Mouse (Mus musculus): ENCODE measurements around the gene Bpifb4. TPM values are rescaled to one million over a fixed set of nuclear protein-coding genes. Genes with fewer than 3 reads are reported as not detected.

Gene Bpifb4
- total and polyA plus RNA-seq, 3 experiments: not detected

GRCm38 (mm10) chr2:154004456-154004855 lies 66.4 kb downstream of the Bpifb4 start:
- no peak overlapping the region for H3K9ac ChIP-seq (ENCODE audit: control insufficient read depth, low read depth, low read length, poor library complexity, severe bottlenecking)
- TF ChIP-seq SMC3 (IDR thresholded peaks at IDR 0.05; ENCODE audit: low read depth, low read length) (no peak), TBP (IDR thresholded peaks at IDR 0.05; ENCODE audit: low read depth, low read length) (no peak), SIN3A (IDR thresholded peaks at IDR 0.05; ENCODE audit: low read length) (no peak), CHD2 (IDR thresholded peaks at IDR 0.05; ENCODE audit: low read length) (no peak), MAZ (IDR thresholded peaks at IDR 0.05; ENCODE audit: low read depth, low read length) (no peak)
- no peaks in the 10 kb centered on the region for H3K36me3 ChIP-seq (ENCODE audit: control insufficient read depth in 1 of 2, insufficient read depth in 2 of 2, low read length in 2 of 2)
- no peak overlapping the region for H3K27ac ChIP-seq (ENCODE audit: control insufficient read depth, low read depth, low read length)
- no peaks in the 10 kb centered on the region for H3K9me3 ChIP-seq (replicated peaks; ENCODE audit: insufficient read depth, low read length)
- H3K27me3 ChIP-seq (ENCODE audit: control insufficient read depth in 1 of 2, insufficient read depth in 2 of 2, low read length in 2 of 2): no peaks in the 10 kb centered on the region
- no peaks in the 10 kb centered on the region for H3K4me1 ChIP-seq (ENCODE audit: control insufficient read depth in 1 of 2, insufficient read depth in 2 of 2, low read length in 2 of 2)
- H3K4me3 ChIP-seq (ENCODE audit: control insufficient read depth in 1 of 2, insufficient read depth in 1 of 2, low read depth in 2 of 2, low read length in 2 of 2): no peak overlapping the region
- no peak for DNase-seq (ENCODE audit: low read depth, low spot score)
- H3K79me2 ChIP-seq (ENCODE audit: control insufficient read depth, insufficient read depth, low read length, poor library complexity): no peaks in the 10 kb centered on the region

- Histone ChIP-seq H3K4me1 (ENCODE audit: control insufficient read depth in 1 of 2, insufficient read depth in 2 of 2, low read length in 2 of 2) (no peaks in the 10 kb centered on the region), H3K79me2 (ENCODE audit: control insufficient read depth, insufficient read depth, low read length, poor library complexity) (no peaks in the 10 kb centered on the region), H3K4me3 (ENCODE audit: control insufficient read depth in 1 of 2, insufficient read depth in 1 of 2, low read depth in 2 of 2, low read length in 2 of 2) (no peak overlapping the region), H3K36me3 (ENCODE audit: control insufficient read depth in 1 of 2, insufficient read depth in 2 of 2, low read length in 2 of 2) (no peaks in the 10 kb centered on the region), H3K9me3 (replicated peaks; ENCODE audit: insufficient read depth, low read length) (no peaks in the 10 kb centered on the region), H3K27ac (ENCODE audit: control insufficient read depth, low read depth, low read length) (no peak overlapping the region), H3K9ac (ENCODE audit: control insufficient read depth, low read depth, low read length, poor library complexity, severe bottlenecking) (no peak overlapping the region), H3K27me3 (ENCODE audit: control insufficient read depth in 1 of 2, insufficient read depth in 2 of 2, low read length in 2 of 2) (no peaks in the 10 kb centered on the region)
- DNase-seq (ENCODE audit: low read depth, low spot score): no peak
- TF ChIP-seq UBTF (IDR thresholded peaks at IDR 0.05; ENCODE audit: borderline replicate concordance, insufficient read depth, low read depth, low read length): no peak
- no peak for TF ChIP-seq BHLHE40 (IDR thresholded peaks at IDR 0.05; ENCODE audit: borderline replicate concordance, low read depth, low read length)
- TF ChIP-seq NELFE (IDR thresholded peaks at IDR 0.05; ENCODE audit: low read depth, low read length): no peak
- no peak for TF ChIP-seq SMC3 (IDR thresholded peaks at IDR 0.05; ENCODE audit: low read depth, low read length)
- no peak for TF ChIP-seq ZC3H11A (IDR thresholded peaks at IDR 0.05; ENCODE audit: low read depth, low read length)
- TF ChIP-seq MAZ (IDR thresholded peaks at IDR 0.05; ENCODE audit: low read depth, low read length): no peak
- no peak for TF ChIP-seq ZKSCAN1 (IDR thresholded peaks at IDR 0.05; ENCODE audit: low read depth, low read length)
- no peak for TF ChIP-seq TCF12 (IDR thresholded peaks at IDR 0.05; ENCODE audit: low read depth, low read length)
- TF ChIP-seq EP300 (IDR thresholded peaks at IDR 0.05; ENCODE audit: low read depth in 1 of 2, low read length in 2 of 2): no peak
- TF ChIP-seq POLR2A (IDR thresholded peaks at IDR 0.05; ENCODE audit: control insufficient read depth in 1 of 2, insufficient read depth in 1 of 2, low read depth in 1 of 2, low read length in 2 of 2, poor library complexity in 1 of 2): no peak
- TF ChIP-seq HCFC1 (IDR thresholded peaks at IDR 0.05; ENCODE audit: low read depth, low read length): no peak
- no peak for TF ChIP-seq MXI1 (IDR thresholded peaks at IDR 0.05; ENCODE audit: low read depth, low read length)
- no peak for TF ChIP-seq MYB (IDR thresholded peaks at IDR 0.05; ENCODE audit: low read depth, low read length)
Measured at GRCm38 (mm10) chr2:154005094-154005493, 67.1 kb downstream of the Bpifb4 start.

- H3K4me3 ChIP-seq (ENCODE audit: control insufficient read depth in 1 of 2, insufficient read depth in 1 of 2, low read depth in 2 of 2, low read length in 2 of 2): no peak overlapping the region
- no peaks in the 10 kb centered on the region for H3K9me3 ChIP-seq (replicated peaks; ENCODE audit: insufficient read depth, low read length)
- H3K27ac ChIP-seq (ENCODE audit: control insufficient read depth, low read depth, low read length): no peak overlapping the region
- no peak for DNase-seq (ENCODE audit: low read depth, low spot score)
- no peak overlapping the region for H3K9ac ChIP-seq (ENCODE audit: control insufficient read depth, low read depth, low read length, poor library complexity, severe bottlenecking)
- no peaks in the 10 kb centered on the region for H3K79me2 ChIP-seq (ENCODE audit: control insufficient read depth, insufficient read depth, low read length, poor library complexity)
- no peaks in the 10 kb centered on the region for H3K4me1 ChIP-seq (ENCODE audit: control insufficient read depth in 1 of 2, insufficient read depth in 2 of 2, low read length in 2 of 2)
- TF ChIP-seq BHLHE40 (IDR thresholded peaks at IDR 0.05; ENCODE audit: borderline replicate concordance, low read depth, low read length) (no peak), EP300 (IDR thresholded peaks at IDR 0.05; ENCODE audit: low read depth in 1 of 2, low read length in 2 of 2) (no peak), ELF1 (IDR thresholded peaks at IDR 0.05; ENCODE audit: low read depth, low read length) (no peak), GATA1 (IDR thresholded peaks at IDR 0.05; ENCODE audit: low read depth, low read length) (no peak), TCF12 (IDR thresholded peaks at IDR 0.05; ENCODE audit: low read depth, low read length) (no peak), POLR2AphosphoS2 (IDR thresholded peaks at IDR 0.05; ENCODE audit: low read length) (no peak), GABPA (IDR thresholded peaks at IDR 0.05; ENCODE audit: low read depth, low read length) (no peak)
- no peaks in the 10 kb centered on the region for H3K36me3 ChIP-seq (ENCODE audit: control insufficient read depth in 1 of 2, insufficient read depth in 2 of 2, low read length in 2 of 2)
- H3K27me3 ChIP-seq (ENCODE audit: control insufficient read depth in 1 of 2, insufficient read depth in 2 of 2, low read length in 2 of 2): no peaks in the 10 kb centered on the region
Measured at GRCm38 (mm10) chr2:154005734-154006133, 67.7 kb downstream of the Bpifb4 start.
